Comparison of ENCODE assay signal across 23 mouse cellular contexts in the genomic region with DNA sequence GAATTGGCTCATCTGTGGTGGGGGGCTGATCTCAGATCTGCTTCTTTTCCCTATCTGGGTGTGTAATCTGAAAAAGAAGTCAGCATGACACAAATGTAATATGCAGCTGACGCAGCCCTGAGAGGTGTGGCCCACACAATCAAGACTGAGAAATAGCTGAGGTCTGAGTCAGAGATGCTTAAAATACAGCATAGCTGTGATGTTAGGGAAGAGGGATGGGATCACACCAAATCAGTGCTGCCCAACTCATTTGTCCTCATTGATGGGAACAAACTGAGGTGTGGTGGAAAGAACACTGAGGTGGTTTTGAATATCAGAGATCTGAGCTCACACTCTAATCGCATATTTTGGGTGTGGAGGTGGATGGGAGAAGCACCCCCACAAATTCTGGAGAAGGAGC. TPM values are rescaled to one million over a fixed set of nuclear protein-coding genes. Genes with fewer than 3 reads are reported as not detected.
DNase-seq lines count a peak whose midpoint lies in the region; ATAC-seq and TF ChIP-seq lines count a peak whose summit lies in the region.
"Had no signal": no experiment of that assay in that cellular context is flagged by ENCODE, and none has a peak within 500 bp of the region (broad histone marks: within the 10 kb centered on the region; RNA-seq: fewer than 3 reads in every experiment).

No protein-coding gene starts in this region.

- TF ChIP-seq CTCF in embryonic fibroblast, embryonic 13.5 days (IDR thresholded peaks at IDR 0.05; ENCODE audit: borderline replicate concordance, insufficient read depth, low read length): no peak
- TF ChIP-seq CTCF in stomach, postnatal 0 days (IDR thresholded peaks at IDR 0.05; ENCODE audit: low read depth): no peak

- no peak overlapping the region for H3K9ac ChIP-seq in stomach, postnatal 0 days (ENCODE audit: low read length)
- no peak overlapping the region for H3K9ac ChIP-seq in intestine, embryonic 15.5 days
- H3K9ac ChIP-seq: neural tube, embryonic 12.5 days had no signal

- TF ChIP-seq EP300 in stomach, postnatal 0 days (optimal IDR thresholded peaks at IDR 0.05): no peak

- H3K27ac ChIP-seq in embryonic fibroblast, embryonic 13.5 days (ENCODE audit: insufficient read depth, low read length): peak overlapping the region; percentile 78
- no peak overlapping the region for H3K27ac ChIP-seq in stomach, postnatal 0 days (replicated peaks)
- no peak overlapping the region for H3K27ac ChIP-seq in intestine, embryonic 15.5 days
- H3K27ac ChIP-seq: midbrain, embryonic 10.5 days; neural tube, embryonic 12.5 days had no signal

- H3K4me1 ChIP-seq in embryonic fibroblast, embryonic 13.5 days (ENCODE audit: control insufficient read depth, insufficient read depth, low read length): peaks cover 14% of the 10 kb centered on the region
- H3K4me1 ChIP-seq in stomach, postnatal 0 days (replicated peaks; ENCODE audit: control insufficient read depth, insufficient read depth): no peaks in the 10 kb centered on the region
- no peaks in the 10 kb centered on the region for H3K4me1 ChIP-seq in intestine, embryonic 15.5 days (replicated peaks)
- H3K4me1 ChIP-seq: midbrain, embryonic 10.5 days; neural tube, embryonic 12.5 days had no signal

- TF ChIP-seq POLR2A in embryonic fibroblast, embryonic 13.5 days (IDR thresholded peaks at IDR 0.05; ENCODE audit: low read depth, low read length): no peak

- no peak overlapping the region for H3K4me3 ChIP-seq in embryonic fibroblast, embryonic 13.5 days (ENCODE audit: insufficient read depth, low read length)
- H3K4me3 ChIP-seq in stomach, postnatal 0 days (ENCODE audit: low read depth, low read length): no peak overlapping the region
- no peak overlapping the region for H3K4me3 ChIP-seq in intestine, embryonic 15.5 days (replicated peaks)
- H3K4me3 ChIP-seq: midbrain, embryonic 10.5 days; neural tube, embryonic 12.5 days had no signal

- H3K9me3 ChIP-seq in stomach, postnatal 0 days (ENCODE audit: control insufficient read depth, low read length): no peaks in the 10 kb centered on the region
- H3K9me3 ChIP-seq in intestine, embryonic 15.5 days: no peaks in the 10 kb centered on the region
- H3K9me3 ChIP-seq: midbrain, embryonic 10.5 days; neural tube, embryonic 12.5 days had no signal

- 72% methylated on average over 2 of the region's 2 CpGs for WGBS in stomach, postnatal 0 days
- 80% methylated on average over 2 of the region's 2 CpGs for WGBS in intestine, embryonic 15.5 days

- DNase-seq in frontal cortex, postnatal 14 days (ENCODE audit: low spot score in 2 of 2): no peak
- DNase-seq in left cerebral cortex, postnatal 14 days (ENCODE audit: low spot score in 2 of 2): peak; percentile 26 to 41
- no peak for DNase-seq in left cerebral cortex, adult 11 months (ENCODE audit: low spot score)
- DNase-seq in stomach, postnatal 0 days (ENCODE audit: low spot score): peak; percentile 13
- DNase-seq in adrenal gland, postnatal 4 days (ENCODE audit: low spot score in 2 of 2): no peak
- DNase-seq: adrenal gland, postnatal 25 days; cerebellum, postnatal 10 days; embryo, embryonic 11 days; gastrocnemius, postnatal 14 days; heart, postnatal 10 days; kidney, adult 11 months; kidney, postnatal 10 days; lung, postnatal 4 days; thymus, postnatal 14 days had no signal

- intact Hi-C loops in left cerebral cortex, postnatal 14 days (cut with DNase I): no loop called here

- H3K27me3 ChIP-seq in stomach, postnatal 0 days (ENCODE audit: control insufficient read depth, insufficient read depth, low read length): no peaks in the 10 kb centered on the region
- H3K27me3 ChIP-seq in intestine, embryonic 15.5 days (replicated peaks): no peaks in the 10 kb centered on the region
- H3K27me3 ChIP-seq: neural tube, embryonic 12.5 days; Patski had no signal

- H3K36me3 ChIP-seq in stomach, postnatal 0 days (ENCODE audit: control insufficient read depth, insufficient read depth, low read length): no peaks in the 10 kb centered on the region
- H3K36me3 ChIP-seq in intestine, embryonic 15.5 days: no peaks in the 10 kb centered on the region
- H3K36me3 ChIP-seq: midbrain, embryonic 10.5 days; neural tube, embryonic 12.5 days had no signal

- H3K4me2 ChIP-seq in stomach, postnatal 0 days (replicated peaks; ENCODE audit: low read depth): no peak overlapping the region
- H3K4me2 ChIP-seq in intestine, embryonic 15.5 days (replicated peaks): no peak overlapping the region
- H3K4me2 ChIP-seq: neural tube, embryonic 12.5 days had no signal

- peak; percentile 98 for ATAC-seq in frontal cortex, adult (ENCODE audit: low TSS enrichment)
- peak; percentile 53; the same call in 1 of the 2 replicates for ATAC-seq in stomach, postnatal 0 days (ENCODE audit: low FRiP score, low TSS enrichment)
- ATAC-seq in intestine, embryonic 15.5 days: no peak
- ATAC-seq: activated CD4-positive, CD25-positive, alpha-beta regulatory T cell, adult 4 months; forebrain, embryonic 14.5 days; hindbrain, embryonic 16.5 days; Patski had no signal

RNA-seq across cellular contexts. Expression of gene Prss23, which starts 14.0 kb away (rescaled TPM):
- total RNA-seq in left cerebral cortex, postnatal 14 days (2021): 10 to 100 TPM in 1 of 2 experiments, 1 to 10 TPM in 1; 8.3 to 12.4 TPM
- 494 and 721 TPM in 2 replicates for polyA plus RNA-seq in embryonic fibroblast, embryonic 13.5 days (2011; ENCODE audit: insufficient read length, low read depth, missing spikeins)
- 58.3 and 67.7 TPM in 2 replicates for polyA plus RNA-seq in stomach, postnatal 0 days (2015; fragmentation: Nextera tagmentation; extraction: Ambion mirVana)
- 10 to 100 TPM; 26.8 to 36.7 TPM for total RNA-seq in adrenal gland, postnatal 4 days (2021)
- polyA plus RNA-seq in intestine, embryonic 15.5 days (2015; fragmentation: Nextera tagmentation; extraction: Ambion mirVana): 92.3 and 102 TPM in 2 replicates
- polyA plus RNA-seq: activated CD4-positive, CD25-positive, alpha-beta regulatory T cell, adult 4 months had no signal

Comparison
In these comparisons a context has a peak if more than half of its experiments do, and no peak if none do; other contexts are left out.
1. DNase-seq: peak in left cerebral cortex, postnatal 14 days (2 of 2) and stomach, postnatal 0 days (single experiment); none in frontal cortex, postnatal 14 days (0 of 2), left cerebral cortex, adult 11 months (single experiment) and adrenal gland, postnatal 4 days (0 of 2).